Mouse (Mus musculus) brain, embryonic 14.5 days (tissue): ENCODE data around the gene Rpl7l1. TPM values are rescaled to one million over a fixed set of nuclear protein-coding genes. Genes with fewer than 3 reads are reported as not detected.
"Not testable (repeated sequence)": the region's sequence is repeated elsewhere in the genome, so short reads cannot be mapped to it uniquely, and the experiment has no call there.

Source experiments
- DNase-seq: peaks from one replicate; pipeline ENCODE4 v3.0.0-alpha.2; 2011; ENCODE audit warnings: low read depth
- CTCF ChIP-seq: fragments of 200-500 bp; IDR thresholded peaks from 2 replicates; pipeline ENCODE4 v1.5.1; 2012; ENCODE audit warnings: inconsistent platforms, mild to moderate bottlenecking, moderate library complexity, borderline replicate concordance; ENCODE audit not compliant: insufficient read depth, insufficient read length; ENCODE audit errors: extremely low read depth
- POLR2A ChIP-seq: fragments of 200-500 bp; IDR thresholded peaks from 2 replicates; pipeline ENCODE4 v1.6.1; 2012; ENCODE audit warnings: mild to moderate bottlenecking, inconsistent platforms, borderline replicate concordance; ENCODE audit not compliant: poor library complexity, insufficient read depth, insufficient read length, severe bottlenecking; ENCODE audit errors: extremely low read depth
- polyA plus RNA-seq: library from polyadenylated mRNA; depleted of rRNA; stranded (reverse); fragments of >200 nt; gene quantifications from 2 replicates; pipeline ENCODE4 v1.2.3, GENCODE M21; 2012

The Rpl7l1 gene
- polyA plus RNA-seq, 1 experiment: 68.7 TPM

DNA sequence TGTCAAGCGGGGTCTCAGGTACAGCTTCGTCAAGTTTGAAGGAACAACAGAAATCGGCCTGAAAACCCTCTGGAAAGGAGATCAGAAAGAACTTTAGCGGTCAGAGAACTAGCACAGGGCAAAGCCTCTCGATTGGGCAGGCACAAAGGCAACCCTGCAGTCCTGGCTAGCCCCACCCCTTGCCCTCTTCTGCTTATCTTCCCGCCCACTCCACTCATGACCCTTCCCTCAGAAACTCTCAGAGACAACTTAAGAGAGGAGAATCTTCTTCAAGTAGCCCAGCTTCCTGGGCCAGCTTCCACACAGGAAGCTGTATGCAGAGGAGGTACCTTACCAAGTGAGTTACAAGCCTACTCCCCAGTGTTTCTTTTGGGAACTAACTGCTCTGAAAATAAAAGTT lies 19.3 kb upstream of the Rpl7l1 start:
- TF ChIP-seq CTCF (no peak), POLR2A (no peak)
- DNase-seq: no peak

DNA sequence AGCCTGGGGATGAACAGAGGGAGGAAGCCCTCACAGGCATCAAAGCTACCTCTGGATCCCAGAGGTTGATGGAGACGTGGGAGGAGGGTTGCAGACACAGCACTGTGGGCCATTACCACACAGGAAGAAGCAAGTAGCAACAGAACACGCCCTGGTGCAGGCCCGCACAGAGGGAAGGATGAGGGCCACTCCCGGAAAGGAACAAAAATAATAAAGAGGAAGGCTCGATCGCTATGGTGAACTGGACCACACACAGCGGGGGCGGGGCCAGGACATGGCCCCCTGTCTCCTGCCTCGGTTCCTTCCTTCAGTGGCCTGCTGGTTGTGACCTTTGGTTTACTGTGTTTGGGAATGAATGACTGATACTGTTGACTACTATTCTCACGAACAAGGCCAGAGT lies 17.2 kb upstream of the Rpl7l1 start:
- no peak for DNase-seq
- no peak for TF ChIP-seq CTCF
- no peak for TF ChIP-seq POLR2A

GRCm38 (mm10) chr17:46797386-46797785 lies 14.9 kb upstream of the Rpl7l1 start:
- no peak for TF ChIP-seq POLR2A
- TF ChIP-seq CTCF: no peak

DNA sequence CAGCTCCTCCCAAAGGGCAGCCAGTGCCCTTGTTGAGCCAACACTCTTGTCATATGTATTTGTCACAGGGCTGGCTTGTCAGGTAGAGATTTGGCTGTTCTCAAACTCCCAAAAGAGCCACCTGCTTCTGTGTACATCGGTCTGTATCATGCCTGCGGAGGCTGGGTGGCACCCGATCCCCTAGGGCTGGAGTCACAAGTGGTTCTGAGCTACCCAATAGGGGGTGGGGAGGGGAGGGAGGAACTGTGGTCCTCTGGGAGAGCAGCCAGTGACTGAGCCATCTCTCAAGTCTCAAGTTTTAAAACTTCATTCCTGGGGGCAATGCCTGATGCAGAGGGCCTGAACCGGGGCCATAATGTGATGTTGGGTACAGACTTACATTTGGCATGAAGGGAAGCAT lies 14.3 kb upstream of the Rpl7l1 start:
- TF ChIP-seq CTCF (no peak), POLR2A (no peak)
- DNase-seq: no peak

More at GRCm38 (mm10) chr17:46797386-46797785, 14.9 kb upstream of the Rpl7l1 start:
- no peak for DNase-seq

- DNase-seq: no peak
- TF ChIP-seq POLR2A (no peak), CTCF (no peak)
These were observed 10.5 kb upstream of the Rpl7l1 start for GRCm38 (mm10) chr17:46792963-46793362.

DNA sequence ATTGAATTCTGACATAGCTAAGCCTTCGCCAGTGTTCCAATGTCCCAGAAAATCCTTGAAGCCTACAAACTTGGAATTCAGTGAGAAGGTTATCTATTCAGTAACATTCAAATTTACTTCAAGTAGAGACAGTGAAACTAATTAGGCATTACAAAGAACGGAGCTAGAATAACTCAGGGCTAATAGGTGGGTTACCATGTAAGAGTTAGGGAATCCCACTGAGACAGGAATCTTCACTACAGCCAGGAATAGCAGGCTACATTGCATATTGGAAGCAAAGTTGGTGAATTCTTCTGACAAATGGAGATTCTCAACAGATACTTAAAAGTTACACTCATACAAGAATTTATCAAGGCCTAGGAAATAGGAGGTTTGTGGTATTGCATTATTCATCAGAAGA lies 5.5 kb upstream of the Rpl7l1 start:
- not testable (repeated sequence) for DNase-seq

- no peak for TF ChIP-seq CTCF
- TF ChIP-seq POLR2A: no peak
- no peak for DNase-seq
These were observed 4.5 kb upstream of the Rpl7l1 start for GRCm38 (mm10) chr17:46786952-46787351.

GRCm38 (mm10) chr17:46783222-46783565 lies 722 bp upstream of the Rpl7l1 start:
- no peak for DNase-seq
- TF ChIP-seq CTCF: no peak
- no peak for TF ChIP-seq POLR2A

DNA sequence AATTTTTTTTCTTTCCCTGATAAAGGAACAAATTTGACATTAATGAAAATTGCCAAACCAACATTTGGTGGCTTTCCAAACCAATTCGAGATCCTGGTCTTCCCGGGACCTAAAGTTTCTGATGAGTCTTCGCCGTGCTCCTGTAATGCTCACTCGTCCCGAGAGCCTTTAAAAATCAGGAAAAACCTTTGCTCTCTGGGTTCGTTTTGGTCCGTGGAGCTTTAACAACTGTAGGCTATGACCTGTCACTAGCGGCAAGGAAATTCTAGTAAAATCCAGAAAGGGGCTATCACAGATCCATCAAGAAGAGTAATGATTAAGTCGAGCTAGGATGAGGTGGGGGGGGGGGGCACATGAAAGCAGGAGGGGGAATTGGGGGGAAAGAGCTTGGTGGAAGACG lies 596 bp downstream of the Rpl7l1 start:
- no peak for DNase-seq
- TF ChIP-seq POLR2A (no peak), CTCF (no peak)

GRCm38 (mm10) chr17:46776087-46776486 lies 6.4 kb downstream of the Rpl7l1 start:
- no peak for TF ChIP-seq POLR2A
- TF ChIP-seq CTCF: no peak
- DNase-seq: no peak

- TF ChIP-seq POLR2A (no peak), CTCF (no peak)
- no peak for DNase-seq
These were observed 7.4 kb downstream of the Rpl7l1 start for GRCm38 (mm10) chr17:46775070-46775469.

DNA sequence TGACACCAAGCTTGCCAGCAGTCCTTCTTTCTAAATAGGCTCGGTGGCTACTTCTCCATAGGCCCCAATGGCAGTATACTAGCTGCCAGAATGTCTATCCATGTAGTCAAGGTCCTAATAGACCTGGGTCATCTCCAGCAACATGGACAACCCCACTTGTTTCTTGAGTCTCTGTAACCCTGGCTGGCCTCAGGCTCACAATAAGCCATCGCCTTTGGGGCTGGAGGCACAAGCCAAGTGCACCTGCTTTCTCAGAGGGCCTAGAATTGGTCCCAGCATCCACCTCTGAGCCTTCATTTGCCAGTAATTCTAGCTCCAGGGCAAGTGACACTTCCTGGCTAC lies 8.4 kb downstream of the Rpl7l1 start:
- no peak for DNase-seq
- TF ChIP-seq POLR2A (no peak), CTCF (no peak)
